Mouse (Mus musculus): Measurements from ENCODE around the gene Atp5g1. TPM values are rescaled to one million over a fixed set of nuclear protein-coding genes. Genes with fewer than 3 reads are reported as not detected.

Gene Atp5g1
- polyA plus RNA-seq, 1 experiment from 2014 or later = 483 TPM

GRCm38 (mm10) chr11:96092674-96093291 lies 17.3 kb upstream of the Atp5g1 start:
- ATAC-seq (ENCODE audit: low FRiP score, low read depth) = no peak
- no peak overlapping the region for H3K4me3 ChIP-seq
- WGBS = 46% methylated on average over 7 of the region's 7 CpGs
- H3K27ac ChIP-seq = no peak overlapping the region
- H3K27me3 ChIP-seq (replicated peaks) = 0 out of 2 replicates have a peak, but pooled peaks cover 4% of the 10 kb centered on the region
- no peak overlapping the region for H3K4me2 ChIP-seq (replicated peaks)
- no peaks in the 10 kb centered on the region for H3K4me1 ChIP-seq
- no peak overlapping the region for H3K9ac ChIP-seq
- H3K9me3 ChIP-seq = no peaks in the 10 kb centered on the region
- H3K36me3 ChIP-seq = no peaks in the 10 kb centered on the region

- Histone ChIP-seq H3K9me3 (no peaks in the 10 kb centered on the region), H3K4me3 (no peak overlapping the region), H3K4me2 (replicated peaks) (no peak overlapping the region), H3K4me1 (no peaks in the 10 kb centered on the region), H3K36me3 (no peaks in the 10 kb centered on the region), H3K27ac (no peak overlapping the region), H3K9ac (no peak overlapping the region), H3K27me3 (replicated peaks) (0 out of 2 replicates have a peak, but pooled peaks cover 4% of the 10 kb centered on the region)
- WGBS = 71% methylated on average over 2 of the region's 2 CpGs
- no peak for ATAC-seq (ENCODE audit: low FRiP score, low read depth)
Observed at GRCm38 (mm10) chr11:96091073-96091472, 15.6 kb upstream of the Atp5g1 start.

- Histone ChIP-seq H3K27ac (no peak overlapping the region), H3K4me2 (replicated peaks) (no peak overlapping the region), H3K4me1 (no peaks in the 10 kb centered on the region), H3K9me3 (no peaks in the 10 kb centered on the region), H3K27me3 (replicated peaks) (0 out of 2 replicates have a peak, but pooled peaks cover 3% of the 10 kb centered on the region), H3K4me3 (no peak overlapping the region), H3K9ac (no peak overlapping the region), H3K36me3 (no peaks in the 10 kb centered on the region)
- no peak for ATAC-seq (ENCODE audit: low FRiP score, low read depth)
- 87% methylated on average over 6 of the region's 6 CpGs for WGBS
Observed at GRCm38 (mm10) chr11:96087981-96088380, 12.5 kb upstream of the Atp5g1 start.

- no peaks in the 10 kb centered on the region for H3K27me3 ChIP-seq (replicated peaks)
- no peak overlapping the region for H3K27ac ChIP-seq
- ATAC-seq (ENCODE audit: low FRiP score, low read depth) = no peak
- H3K9ac ChIP-seq = no peak overlapping the region
- 78% methylated on average over 3 of the region's 3 CpGs for WGBS
- H3K4me3 ChIP-seq = no peak overlapping the region
- H3K9me3 ChIP-seq = no peaks in the 10 kb centered on the region
- no peaks in the 10 kb centered on the region for H3K36me3 ChIP-seq
- H3K4me1 ChIP-seq = no peaks in the 10 kb centered on the region
- no peak overlapping the region for H3K4me2 ChIP-seq (replicated peaks)
Observed at GRCm38 (mm10) chr11:96082682-96083081, 7.2 kb upstream of the Atp5g1 start.

GRCm38 (mm10) chr11:96080736-96081135 lies 5.3 kb upstream of the Atp5g1 start:
- no peak overlapping the region for H3K4me2 ChIP-seq (replicated peaks)
- H3K4me1 ChIP-seq = no peaks in the 10 kb centered on the region
- H3K36me3 ChIP-seq = no peaks in the 10 kb centered on the region
- no peak for ATAC-seq (ENCODE audit: low FRiP score, low read depth)
- no peaks in the 10 kb centered on the region for H3K27me3 ChIP-seq (replicated peaks)
- H3K9me3 ChIP-seq = no peaks in the 10 kb centered on the region
- no peak overlapping the region for H3K27ac ChIP-seq
- H3K4me3 ChIP-seq = no peak overlapping the region
- 85% methylated on average over 5 of the region's 5 CpGs for whole genome bisulfite sequencing
- no peak overlapping the region for H3K9ac ChIP-seq

GRCm38 (mm10) chr11:96076221-96077105 lies 993 bp upstream of the Atp5g1 start:
- Histone ChIP-seq H3K4me1 (peaks cover 13% of the 10 kb centered on the region), H3K27me3 (replicated peaks) (no peaks in the 10 kb centered on the region), H3K4me2 (replicated peaks) (peak overlapping the region; percentile 54), H3K4me3 (peak overlapping the region; percentile 12), H3K9me3 (no peaks in the 10 kb centered on the region), H3K9ac (no peak overlapping the region), H3K36me3 (peaks cover 6% of the 10 kb centered on the region; the same call in 1 of the 2 replicates), H3K27ac (no peak overlapping the region)
- no peak for ATAC-seq (ENCODE audit: low FRiP score, low read depth)
- WGBS = 68% methylated on average over 13 of the region's 13 CpGs

GRCm38 (mm10) chr11:96075177-96075508 lies 327 bp downstream of the Atp5g1 start:
- H3K27me3 ChIP-seq (replicated peaks) = no peaks in the 10 kb centered on the region
- WGBS = under 1% methylated on average over 15 of the region's 15 CpGs
- peaks cover 13% of the 10 kb centered on the region for H3K4me1 ChIP-seq
- H3K4me3 ChIP-seq = peak overlapping the region; percentile 56
- 0 out of 2 replicates have a peak, but pooled peaks have one; percentile 1 for ATAC-seq (ENCODE audit: low FRiP score, low read depth)
- peak overlapping the region; percentile 73 for H3K9ac ChIP-seq
- H3K36me3 ChIP-seq = peaks cover 17% of the 10 kb centered on the region
- H3K27ac ChIP-seq = peak overlapping the region; percentile 15; the same call in 1 of the 2 replicates
- H3K9me3 ChIP-seq = no peaks in the 10 kb centered on the region
- peak overlapping the region; percentile 76 for H3K4me2 ChIP-seq (replicated peaks)

- ATAC-seq (ENCODE audit: low FRiP score, low read depth) = no peak
- Histone ChIP-seq H3K36me3 (peaks cover 17% of the 10 kb centered on the region), H3K27ac (peak overlapping the region; percentile 15; the same call in 1 of the 2 replicates), H3K4me3 (peak overlapping the region; percentile 56), H3K4me1 (peaks cover 13% of the 10 kb centered on the region), H3K9me3 (no peaks in the 10 kb centered on the region), H3K4me2 (replicated peaks) (peak overlapping the region; percentile 76), H3K9ac (peak overlapping the region; percentile 73), H3K27me3 (replicated peaks) (no peaks in the 10 kb centered on the region)
- 21% methylated on average over 17 of the region's 17 CpGs for WGBS
Observed at GRCm38 (mm10) chr11:96074351-96075176, 906 bp downstream of the Atp5g1 start.

- 91% methylated on average over 9 of the region's 9 CpGs for WGBS
- no peaks in the 10 kb centered on the region for H3K9me3 ChIP-seq
- no peak overlapping the region for H3K4me3 ChIP-seq
- no peak for ATAC-seq (ENCODE audit: low FRiP score, low read depth)
- H3K4me1 ChIP-seq = peaks cover 13% of the 10 kb centered on the region
- H3K27ac ChIP-seq = no peak overlapping the region
- no peaks in the 10 kb centered on the region for H3K27me3 ChIP-seq (replicated peaks)
- peak overlapping the region; percentile 76 for H3K4me2 ChIP-seq (replicated peaks)
- H3K9ac ChIP-seq = peak overlapping the region; percentile 73; the same call in 1 of the 2 replicates
- peaks cover 17% of the 10 kb centered on the region for H3K36me3 ChIP-seq
Observed at GRCm38 (mm10) chr11:96073295-96073993, 2.0 kb downstream of the Atp5g1 start.

- peaks cover 17% of the 10 kb centered on the region for H3K36me3 ChIP-seq
- H3K4me1 ChIP-seq = peaks cover 13% of the 10 kb centered on the region
- H3K27ac ChIP-seq = no peak overlapping the region
- no peak overlapping the region for H3K9ac ChIP-seq
- H3K4me3 ChIP-seq = no peak overlapping the region
- H3K27me3 ChIP-seq (replicated peaks) = no peaks in the 10 kb centered on the region
- ATAC-seq (ENCODE audit: low FRiP score, low read depth) = no peak
- no peaks in the 10 kb centered on the region for H3K9me3 ChIP-seq
- 91% methylated on average over 1 of the region's 1 CpGs for WGBS
- H3K4me2 ChIP-seq (replicated peaks) = no peak overlapping the region
Observed at GRCm38 (mm10) chr11:96071013-96071412, 4.5 kb downstream of the Atp5g1 start.

GRCm38 (mm10) chr11:96070353-96070752 lies 5.1 kb downstream of the Atp5g1 start:
- Histone ChIP-seq H3K27ac (no peak overlapping the region), H3K4me3 (no peak overlapping the region), H3K4me1 (peaks cover 17% of the 10 kb centered on the region), H3K36me3 (peaks cover 17% of the 10 kb centered on the region), H3K9me3 (no peaks in the 10 kb centered on the region), H3K9ac (no peak overlapping the region), H3K4me2 (replicated peaks) (no peak overlapping the region), H3K27me3 (replicated peaks) (no peaks in the 10 kb centered on the region)
- 83% methylated on average over 7 of the region's 7 CpGs for WGBS
- no peak for ATAC-seq (ENCODE audit: low FRiP score, low read depth)
